In the genomic region with DNA sequence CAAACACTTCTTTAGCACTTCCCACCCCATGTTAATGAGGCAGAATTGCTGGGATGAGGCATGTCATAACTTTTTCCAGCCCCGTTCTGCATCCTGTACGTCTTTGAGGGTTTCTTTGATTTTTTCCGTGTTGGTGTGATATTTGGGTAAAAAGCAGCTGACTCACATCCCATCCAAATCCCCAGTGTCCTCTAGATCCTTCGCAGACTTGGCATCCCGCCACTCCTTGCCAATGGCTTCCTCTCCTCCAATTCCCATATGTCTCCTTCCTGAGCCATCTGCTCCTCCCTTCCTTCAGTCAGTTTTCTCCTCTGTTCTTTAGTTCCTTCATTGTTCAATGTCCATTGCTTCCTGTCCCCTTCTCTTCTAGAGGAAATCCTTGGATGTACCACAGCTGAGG, we compare ENCODE assay signal across 8 mouse cellular contexts.
DNase-seq lines count a peak whose midpoint lies in the region; ATAC-seq and TF ChIP-seq lines count a peak whose summit lies in the region.

No protein-coding gene starts in this region.

- no peak overlapping the region for H3K9ac ChIP-seq in hindbrain, embryonic 12.5 days
- H3K9ac ChIP-seq in forebrain, postnatal 0 days, result no peak overlapping the region

- no peaks in the 10 kb centered on the region for H3K9me3 ChIP-seq in hindbrain, embryonic 12.5 days (replicated peaks)
- H3K9me3 ChIP-seq in hindbrain, embryonic 10.5 days, result no peaks in the 10 kb centered on the region
- no peaks in the 10 kb centered on the region for H3K9me3 ChIP-seq in forebrain, postnatal 0 days (ENCODE audit: low read length)

- H3K27ac ChIP-seq in hindbrain, embryonic 12.5 days, result peak overlapping the region; percentile 36; the same call in 1 of the 2 replicates
- no peak overlapping the region for H3K27ac ChIP-seq in hindbrain, embryonic 10.5 days
- H3K27ac ChIP-seq in forebrain, postnatal 0 days (ENCODE audit: low read depth, low read length), result no peak overlapping the region

- no peak overlapping the region for H3K4me3 ChIP-seq in hindbrain, embryonic 12.5 days
- H3K4me3 ChIP-seq in hindbrain, embryonic 10.5 days, result no peak overlapping the region
- no peak overlapping the region for H3K4me3 ChIP-seq in forebrain, postnatal 0 days (ENCODE audit: low read depth, low read length)

- TF ChIP-seq CTCF in forebrain, postnatal 0 days (IDR thresholded peaks at IDR 0.05; ENCODE audit: low read depth), result no peak

- WGBS in hindbrain, embryonic 12.5 days, result 46% methylated on average over 5 of the region's 5 CpGs
- 79% methylated on average over 5 of the region's 5 CpGs for WGBS in hindbrain, embryonic 10.5 days
- WGBS in forebrain, postnatal 0 days, result 50% methylated on average over 5 of the region's 5 CpGs

- peaks cover 6% of the 10 kb centered on the region; the same call in 1 of the 2 replicates for H3K4me1 ChIP-seq in hindbrain, embryonic 12.5 days
- no peaks in the 10 kb centered on the region; the same call in 1 of the 2 replicates for H3K4me1 ChIP-seq in hindbrain, embryonic 10.5 days (replicated peaks)
- no peaks in the 10 kb centered on the region for H3K4me1 ChIP-seq in forebrain, postnatal 0 days (ENCODE audit: insufficient read depth)

- DNase-seq in hindbrain, embryonic 10.5 days (ENCODE audit: low spot score), result no peak
- DNase-seq in adrenal gland, postnatal 25 days, result peak; percentile 81
- DNase-seq in forebrain, postnatal 0 days, result peak; percentile 73
- peak; percentile 54 to 66 for DNase-seq in layer of hippocampus, adult 8-10 months (ENCODE audit: low spot score in 2 of 2)
- peak; percentile 61 for DNase-seq in right cerebral cortex, postnatal 25 days
- no peak for DNase-seq in ovary, postnatal 14 days (ENCODE audit: low spot score)

- no peaks in the 10 kb centered on the region for H3K36me3 ChIP-seq in hindbrain, embryonic 12.5 days
- no peaks in the 10 kb centered on the region for H3K36me3 ChIP-seq in hindbrain, embryonic 10.5 days
- no peaks in the 10 kb centered on the region for H3K36me3 ChIP-seq in forebrain, postnatal 0 days (ENCODE audit: insufficient read depth)

- H3K27me3 ChIP-seq in hindbrain, embryonic 12.5 days, result no peaks in the 10 kb centered on the region
- H3K27me3 ChIP-seq in hindbrain, embryonic 10.5 days (ENCODE audit: insufficient read depth, poor library complexity, severe bottlenecking), result no peaks in the 10 kb centered on the region
- no peaks in the 10 kb centered on the region for H3K27me3 ChIP-seq in forebrain, postnatal 0 days (ENCODE audit: insufficient read depth, low read length)

- no peak overlapping the region for H3K4me2 ChIP-seq in hindbrain, embryonic 12.5 days (replicated peaks)
- H3K4me2 ChIP-seq in forebrain, postnatal 0 days (ENCODE audit: low read depth), result no peak overlapping the region

- ATAC-seq in hindbrain, embryonic 12.5 days (ENCODE audit: low FRiP score), result 0 out of 2 replicates have a peak, but pooled peaks have one; percentile 46
- ATAC-seq in forebrain, postnatal 0 days, result peak; percentile 56; the same call in 1 of the 2 replicates
- no peak for ATAC-seq in granulocyte monocyte progenitor cell, adult 5-6 weeks (replicated peaks; ENCODE audit: poor library complexity, severe bottlenecking)

Comparison
In these comparisons a context has a peak if more than half of its experiments do, and no peak if none do; other contexts are left out.
1. DNase-seq: peak in adrenal gland, postnatal 25 days (single experiment), forebrain, postnatal 0 days (single experiment), layer of hippocampus, adult 8-10 months (2 of 2) and right cerebral cortex, postnatal 25 days (single experiment); none in hindbrain, embryonic 10.5 days (single experiment) and ovary, postnatal 14 days (single experiment).